Mouse (Mus musculus): ENCODE measurements around the gene Cwc22.

Cwc22 gene

GRCm38 (mm10) chr2:77962450-77963193 lies 16.4 kb upstream of the Cwc22 start:
- no peak for DNase-seq

- DNase-seq: no peak
Observed at GRCm38 (mm10) chr2:77961256-77961655, 15.1 kb upstream of the Cwc22 start.

GRCm38 (mm10) chr2:77960711-77961110 lies 14.5 kb upstream of the Cwc22 start:
- no peak for DNase-seq

- no peak for DNase-seq
Observed at GRCm38 (mm10) chr2:77959341-77959740, 13.2 kb upstream of the Cwc22 start.

GRCm38 (mm10) chr2:77951415-77951913 lies 5.3 kb upstream of the Cwc22 start:
- DNase-seq: no peak

GRCm38 (mm10) chr2:77950111-77950510 lies 3.9 kb upstream of the Cwc22 start:
- no peak for DNase-seq

GRCm38 (mm10) chr2:77949521-77949920 lies 3.3 kb upstream of the Cwc22 start:
- no peak for DNase-seq

GRCm38 (mm10) chr2:77948921-77949320 lies 2.7 kb upstream of the Cwc22 start:
- no peak for DNase-seq

GRCm38 (mm10) chr2:77948126-77948525 lies 2.0 kb upstream of the Cwc22 start:
- DNase-seq: no peak

- DNase-seq: no peak
Observed at GRCm38 (mm10) chr2:77947161-77947870, 1.1 kb upstream of the Cwc22 start.

- DNase-seq: no peak
Observed at GRCm38 (mm10) chr2:77944860-77945595, 1.1 kb downstream of the Cwc22 start.

- no peak for DNase-seq
Observed at GRCm38 (mm10) chr2:77944281-77944680, 1.9 kb downstream of the Cwc22 start.

- no peak for DNase-seq
Observed at GRCm38 (mm10) chr2:77941944-77942343, 4.2 kb downstream of the Cwc22 start.

GRCm38 (mm10) chr2:77938317-77938716 lies 7.9 kb downstream of the Cwc22 start:
- no peak for DNase-seq

- DNase-seq: no peak
Observed at GRCm38 (mm10) chr2:77937818-77938217, 8.4 kb downstream of the Cwc22 start.

- DNase-seq: no peak
Observed at GRCm38 (mm10) chr2:77934138-77934537, 12.0 kb downstream of the Cwc22 start.

- DNase-seq: no peak
Observed at GRCm38 (mm10) chr2:77933630-77934029, 12.5 kb downstream of the Cwc22 start.

- no peak for DNase-seq
Observed at GRCm38 (mm10) chr2:77931958-77932357, 14.2 kb downstream of the Cwc22 start.

- DNase-seq: no peak
Observed at GRCm38 (mm10) chr2:77928352-77928751, 17.8 kb downstream of the Cwc22 start.

- DNase-seq: no peak
Observed at GRCm38 (mm10) chr2:77926468-77926867, 19.7 kb downstream of the Cwc22 start.

GRCm38 (mm10) chr2:77925997-77926396 lies 20.2 kb downstream of the Cwc22 start:
- no peak for DNase-seq

- DNase-seq: no peak
Observed at GRCm38 (mm10) chr2:77925187-77925924, 20.8 kb downstream of the Cwc22 start.

GRCm38 (mm10) chr2:77924003-77924402 lies 22.2 kb downstream of the Cwc22 start:
- DNase-seq: no peak
